Mouse (Mus musculus) megakaryocyte, adult 5-6 weeks (primary cell): ENCODE data around the gene Krba1. TPM values are rescaled to one million over a fixed set of nuclear protein-coding genes. Genes with fewer than 3 reads are reported as not detected.

Experiments
- ATAC-seq: 2 replicates; pipeline ENCODE4 v1.8.0; 2016; ENCODE audit warnings: mild to moderate bottlenecking, inconsistent platforms; ENCODE audit not compliant: poor library complexity, severe bottlenecking
- total RNA-seq, 2 experiments: library from RNA; stranded (forward) in 1 of 2; stranded (reverse) in 1 of 2; fragments of 153-499, 151-499 nt in 1 of 2; fragments of 221-1000, 200-1000 nt in 1 of 2; gene quantifications; 2 replicates each; pipeline versions ENCODE4 v1.2.3 to v1.2.4; 2015 to 2017

The Krba1 gene
- total RNA-seq, 2 experiments from 2014 or later: 0.67 to 1.2 TPM

- ATAC-seq: no peak
These were observed 27.9 kb downstream of the Krba1 start for GRCm38 (mm10) chr6:48423336-48423735.

DNA sequence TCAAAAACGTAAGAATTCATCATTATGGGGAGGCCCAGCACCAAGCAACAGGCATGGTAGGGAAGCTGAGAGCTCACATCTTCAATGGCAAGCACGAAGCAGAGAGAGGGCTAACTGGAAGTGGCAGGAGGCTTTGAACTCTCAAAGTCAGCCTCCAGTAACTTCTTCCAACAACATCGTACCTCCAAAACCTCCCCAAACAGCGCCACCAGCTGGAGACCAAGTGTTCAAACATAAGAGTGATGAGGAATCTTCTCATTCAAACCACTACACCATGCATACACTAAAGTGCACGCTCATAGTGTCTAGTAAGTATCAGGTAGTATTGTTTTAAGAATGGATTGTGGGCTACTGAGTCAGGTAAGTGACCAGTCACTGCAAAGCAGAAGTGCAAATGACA is 28.7 kb downstream of the Krba1 start:
- ATAC-seq: no peak

DNA sequence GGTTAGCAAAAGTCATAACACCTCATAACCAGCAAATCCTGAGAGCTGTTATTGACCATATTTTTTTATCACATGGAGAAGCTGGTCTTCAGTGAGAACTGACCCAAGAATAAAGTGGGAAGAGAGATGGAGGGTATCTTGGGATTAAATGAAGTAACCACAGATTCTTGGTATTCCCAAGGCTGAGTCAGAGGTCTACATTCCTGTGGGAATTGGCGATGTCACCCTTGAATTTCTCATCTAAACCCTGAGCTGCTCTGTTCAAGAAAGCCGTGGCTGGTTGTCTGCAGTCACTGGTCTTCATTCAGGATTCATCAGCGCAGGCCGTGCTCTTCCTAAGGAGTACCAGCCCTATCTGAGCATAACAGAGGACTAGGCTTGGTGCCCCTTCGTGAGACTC is 31.6 kb downstream of the Krba1 start:
- ATAC-seq: no peak

DNA sequence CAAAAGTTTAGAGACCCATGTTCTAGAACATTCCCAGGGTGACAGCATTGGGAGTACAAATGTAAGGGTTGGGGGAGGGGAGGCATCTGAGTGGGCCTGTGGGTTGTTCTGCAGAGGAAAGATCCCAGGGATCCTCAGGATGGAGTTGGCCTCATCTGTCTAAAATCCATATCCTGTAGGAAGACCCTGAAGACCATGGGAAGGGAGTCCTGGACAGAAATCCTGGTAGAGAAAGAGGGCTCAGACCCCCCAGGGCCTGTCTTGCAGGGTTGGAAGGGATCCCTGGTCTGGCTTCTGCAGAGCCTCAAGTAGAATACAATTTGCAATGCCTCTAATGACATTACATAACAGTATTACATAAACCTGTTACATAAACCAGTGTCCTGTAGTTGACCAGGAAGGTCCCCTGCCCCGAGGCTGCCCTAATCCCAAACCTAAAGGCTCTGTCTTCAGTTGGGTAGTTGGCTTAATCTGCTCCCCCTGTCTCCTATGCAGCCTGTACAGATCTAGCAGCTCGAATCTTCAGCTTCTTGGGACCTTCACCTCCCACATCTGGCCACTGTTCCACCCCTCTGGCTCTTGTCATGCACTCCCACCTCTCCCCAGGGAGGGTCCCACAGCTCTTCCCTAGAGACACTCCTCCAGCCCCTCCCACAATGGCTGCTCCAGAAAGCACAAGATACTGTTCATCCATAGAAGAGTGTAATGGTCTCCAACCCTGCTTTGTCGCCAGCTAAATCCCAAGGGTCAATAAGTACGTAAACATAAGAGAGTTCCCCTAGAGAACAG is 33.6 kb downstream of the Krba1 start:
- ATAC-seq: 0 out of 2 replicates have a peak, but pooled peaks have one; percentile 5

GRCm38 (mm10) chr6:48430748-48431147 is 35.4 kb downstream of the Krba1 start:
- ATAC-seq: no peak

- ATAC-seq: no peak
These were observed 37.8 kb downstream of the Krba1 start for GRCm38 (mm10) chr6:48432893-48433816.

- ATAC-seq: no peak
These were observed 39.3 kb downstream of the Krba1 start for GRCm38 (mm10) chr6:48434651-48435050.

DNA sequence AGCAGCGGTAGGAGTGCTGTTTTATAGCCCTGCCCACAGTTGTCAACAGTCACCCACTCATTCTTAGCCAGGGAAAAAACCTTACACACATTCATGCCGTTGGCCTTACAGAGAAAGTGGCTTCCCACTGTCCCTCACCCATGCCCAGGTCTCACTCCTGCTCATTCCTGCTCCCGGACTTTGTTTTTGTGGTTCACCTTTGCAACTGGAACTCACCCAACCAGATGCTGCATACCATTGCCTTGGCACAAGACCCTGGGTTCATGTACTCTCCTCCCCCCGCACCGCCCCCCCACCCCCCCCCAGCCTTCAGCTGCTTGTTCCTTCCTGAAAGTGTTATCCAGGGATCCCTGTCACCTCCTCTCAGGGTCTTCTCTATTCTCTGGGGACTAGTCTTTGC is 39.7 kb downstream of the Krba1 start:
- no peak for ATAC-seq

- no peak for ATAC-seq
These were observed 40.4 kb downstream of the Krba1 start for GRCm38 (mm10) chr6:48435706-48436349.

DNA sequence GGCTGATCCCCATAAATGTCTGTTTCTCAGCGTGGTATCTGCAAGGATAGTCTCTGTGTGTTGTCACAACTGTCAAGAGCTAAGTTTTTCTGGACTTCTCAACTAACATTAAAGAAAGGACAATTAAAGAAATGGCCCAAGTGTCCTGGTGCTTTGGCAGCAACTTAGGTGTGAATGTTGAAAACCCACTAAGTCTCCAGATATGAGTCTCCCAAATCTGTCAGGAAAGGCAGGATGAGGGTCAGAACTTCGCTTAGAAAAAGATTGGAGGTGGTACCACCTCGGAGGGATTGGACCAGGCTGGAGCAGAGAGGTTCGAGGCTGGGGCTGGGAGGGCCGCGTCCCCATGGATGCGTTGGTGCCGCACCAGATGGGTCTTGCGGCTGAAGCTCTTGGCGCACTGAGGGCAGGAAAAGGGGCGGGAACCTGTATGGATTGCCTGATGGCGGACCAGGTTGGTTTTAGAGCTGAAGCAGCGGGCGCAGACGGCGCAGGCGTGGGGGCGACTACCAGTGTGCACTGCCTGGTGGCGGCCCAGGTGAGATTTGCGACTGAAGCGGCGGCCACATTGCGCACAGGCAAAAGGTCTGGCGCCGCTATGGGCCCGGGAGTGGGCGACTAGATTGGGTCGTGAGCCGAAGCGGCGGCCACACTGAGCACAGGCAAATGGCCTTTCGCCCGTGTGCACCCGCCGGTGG is 42.4 kb downstream of the Krba1 start:
- ATAC-seq: no peak

DNA sequence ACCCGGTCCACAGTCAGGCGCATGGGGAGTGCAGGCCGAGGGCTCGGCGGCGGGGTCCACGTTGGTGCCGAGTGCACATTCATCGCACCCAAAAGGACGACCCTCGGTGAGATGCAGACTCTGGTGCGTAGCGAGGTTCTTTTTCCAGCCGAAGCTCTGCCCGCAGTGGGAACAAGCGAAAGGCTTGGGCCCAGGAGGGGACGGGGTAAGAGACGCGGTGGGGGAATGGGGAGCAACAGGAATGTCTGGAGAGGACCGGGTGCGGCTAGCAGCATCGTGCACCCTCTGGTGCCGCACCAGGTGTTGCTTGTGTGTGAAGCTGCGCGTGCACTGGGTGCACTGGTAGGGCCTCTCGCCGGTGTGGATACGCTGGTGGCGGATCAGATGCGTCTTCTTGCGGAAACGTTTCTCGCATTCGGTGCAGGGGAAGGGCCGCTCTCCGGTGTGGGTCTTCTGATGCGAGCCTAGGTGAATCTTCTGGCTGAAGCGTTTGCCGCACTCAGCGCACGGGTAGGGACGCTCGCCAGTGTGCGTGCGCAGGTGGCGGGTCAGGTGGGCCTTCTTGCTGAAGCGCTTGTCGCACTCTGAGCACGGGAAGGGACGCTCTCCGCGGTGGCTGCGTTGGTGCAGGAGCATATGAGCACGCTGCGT is 43.2 kb downstream of the Krba1 start:
- no peak for ATAC-seq

DNA sequence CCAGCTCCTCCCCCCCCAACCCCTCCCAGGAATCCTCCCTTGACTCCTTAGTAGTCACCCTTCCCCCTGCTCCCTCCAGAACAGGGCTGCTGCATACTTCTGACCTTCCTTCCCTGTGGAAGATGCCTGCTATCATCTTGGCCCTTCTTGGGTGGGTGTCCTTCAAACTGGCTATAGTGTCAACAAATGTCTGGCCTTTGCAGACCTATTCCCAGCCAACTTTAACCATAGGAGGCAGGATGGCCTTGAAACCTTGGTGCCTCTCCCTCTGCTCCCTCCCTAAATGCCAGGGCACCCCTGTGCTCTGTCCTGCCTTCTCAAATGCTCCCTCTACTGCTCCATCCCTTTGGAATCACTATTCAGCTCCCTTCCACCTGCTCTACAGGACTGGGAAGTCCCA is 44.3 kb downstream of the Krba1 start:
- ATAC-seq: no peak

DNA sequence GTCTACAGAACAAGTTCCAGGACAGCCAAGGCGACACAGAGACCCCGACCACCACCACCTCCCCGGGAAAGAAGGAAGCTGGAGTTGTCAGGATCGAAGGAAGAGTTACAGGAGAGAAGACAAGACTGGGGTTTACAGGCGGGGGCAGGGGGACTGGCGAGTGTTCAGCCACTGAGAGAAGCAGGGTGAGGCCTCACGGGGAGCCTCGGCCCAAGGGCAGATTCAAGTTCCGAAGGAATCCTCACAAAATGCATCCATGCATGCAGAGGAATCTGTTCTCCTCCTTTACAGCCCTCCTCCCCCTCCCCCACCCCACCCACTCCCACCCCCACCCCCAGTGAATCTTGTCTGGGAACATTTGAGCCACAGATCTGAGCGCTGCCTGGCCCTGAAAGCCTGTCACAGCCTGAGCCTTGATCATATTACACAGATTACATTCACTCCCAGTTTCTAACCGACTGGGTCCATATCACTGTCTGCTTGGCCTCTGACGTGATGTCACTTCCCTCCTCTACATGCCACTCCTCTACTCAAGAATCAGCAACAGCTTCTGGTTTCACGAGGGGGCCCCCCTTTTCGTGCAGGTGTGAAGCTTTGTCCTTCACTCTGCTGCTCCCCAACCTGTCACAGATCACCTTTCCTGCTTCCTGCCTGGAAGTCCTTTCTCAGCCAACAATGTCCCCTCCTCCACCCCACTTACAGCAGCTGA is 45.1 kb downstream of the Krba1 start:
- ATAC-seq: no peak

GRCm38 (mm10) chr6:48443592-48444309 is 48.4 kb downstream of the Krba1 start:
- peak; percentile 83 for ATAC-seq

DNA sequence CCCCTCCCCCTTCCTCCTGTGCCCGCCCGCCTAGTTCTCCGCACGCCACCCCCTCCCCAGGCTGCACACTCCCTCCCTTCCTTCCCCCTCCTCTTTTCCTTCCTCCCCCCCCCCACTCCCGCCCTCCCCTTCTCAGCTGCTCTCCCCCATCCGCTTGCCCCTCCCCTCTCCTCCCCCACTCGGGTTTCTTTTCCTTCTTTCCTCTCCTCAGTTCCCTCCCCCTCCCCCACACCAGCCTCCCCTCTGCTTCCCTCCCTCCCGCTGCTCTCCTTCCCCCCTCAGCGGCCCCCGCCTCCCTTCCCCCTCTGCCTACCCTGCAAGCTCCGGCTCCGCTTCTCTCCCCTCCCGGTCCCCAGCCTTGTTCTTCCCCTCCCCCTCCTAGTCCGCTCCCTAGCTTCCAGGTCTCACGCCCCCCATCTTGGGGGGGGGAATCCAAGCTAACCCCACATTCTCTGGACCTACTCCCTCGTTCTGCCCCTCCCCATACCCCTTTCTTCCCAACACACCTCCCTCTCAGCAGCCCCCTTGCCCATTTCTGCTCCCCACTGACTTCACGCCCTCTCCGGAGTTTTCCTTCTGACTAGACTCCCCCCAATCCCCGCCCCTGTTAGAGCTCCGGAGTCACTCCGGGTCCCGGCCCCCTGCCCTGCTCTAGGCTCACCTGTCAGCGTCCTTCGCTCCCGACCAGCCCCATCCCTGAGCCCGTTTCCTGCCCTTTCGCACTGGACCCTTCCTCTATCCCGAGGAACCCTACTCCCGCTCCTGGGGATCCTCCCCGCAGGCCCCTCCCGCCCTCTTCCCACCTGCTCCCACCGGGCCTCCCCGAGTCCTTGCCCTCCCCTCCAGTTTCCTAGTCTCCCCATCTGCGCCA is 49.2 kb downstream of the Krba1 start:
- peak; percentile 32 for ATAC-seq

GRCm38 (mm10) chr6:48445181-48446101 is 50.1 kb downstream of the Krba1 start, which contains the start of gene Zfp467:
Zfp467 (minus strand) TSS chr6:48445825.
- ATAC-seq: peak; percentile 23; the same call in 1 of the 2 replicates

GRCm38 (mm10) chr6:48446256-48446655 is 50.9 kb downstream of the Krba1 start:
- no peak for ATAC-seq
